Mouse (Mus musculus) megakaryocyte, embryonic 14.5 days (primary cell): ENCODE results near the gene Gm9999. TPM values are rescaled to one million over a fixed set of nuclear protein-coding genes. Genes with fewer than 3 reads are reported as not detected.
A peak's percentile ranks its signal among the peaks of the same experiment; 100 is the strongest.

Source experiments
- H3K27me3 ChIP-seq: replicated peaks from 2 replicates; pipeline ENCODE3; 2012; ENCODE audit warnings: inconsistent platforms
- H3K36me3 ChIP-seq: replicated peaks from 2 replicates; pipeline ENCODE3; 2012; ENCODE audit warnings: low read length, inconsistent platforms, mixed read lengths
- H3K4me1 ChIP-seq: 2 replicates; pipeline ENCODE4 v1.6.1; 2012; ENCODE audit warnings: inconsistent platforms
- H3K4me3 ChIP-seq: replicated peaks from 2 replicates; pipeline ENCODE3; 2012; ENCODE audit warnings: moderate library complexity, mild to moderate bottlenecking, inconsistent platforms
- H3K9me3 ChIP-seq: 2 replicates; pipeline ENCODE4 v1.6.1; 2012; ENCODE audit warnings: inconsistent platforms
- FLI1 ChIP-seq: IDR thresholded peaks from 2 replicates; pipeline ENCODE4 v1.6.1; 2012; ENCODE audit warnings: low read length, inconsistent platforms, mixed read lengths
- GATA1 ChIP-seq: IDR thresholded peaks from 3 replicates; pipeline ENCODE4 v1.6.1; 2012; ENCODE audit warnings: mixed read lengths, low read length, inconsistent platforms, borderline replicate concordance
- polyA plus RNA-seq: library from polyadenylated mRNA; stranded (reverse); fragments of >175 nt; gene quantifications from 2 replicates; pipeline ENCODE4 v1.2.3, GENCODE M21; 2012; ENCODE audit warnings: low replicate concordance; ENCODE audit not compliant: insufficient read depth

Gm9999 gene
- not detected in 2 replicates for polyA plus RNA-seq

DNA sequence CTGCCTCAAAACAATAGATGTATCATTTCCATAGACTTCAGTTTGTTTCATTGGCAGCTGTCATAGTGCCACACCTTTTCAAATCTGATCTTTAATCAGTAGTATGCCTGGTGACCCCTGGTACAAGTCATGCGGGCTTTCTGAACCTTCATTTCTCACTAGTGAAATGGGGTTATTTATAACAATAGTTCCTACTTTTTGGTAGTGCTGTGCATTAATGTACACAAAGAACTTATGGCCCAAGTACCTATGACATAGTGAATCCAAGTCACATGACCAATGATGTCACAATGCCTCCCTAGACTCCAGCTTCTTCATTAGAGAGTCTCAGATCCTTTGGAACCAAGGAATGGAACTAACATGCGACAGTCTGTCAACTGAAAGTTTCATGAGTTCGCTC is at the start of gene Gm9999:
Gm9999 (plus strand) TSS at position 301 of the 400 bp plus-strand sequence.
- Histone ChIP-seq H3K4me1 (peaks cover 23% of the 10 kb centered on the region), H3K36me3 (no peaks in the 10 kb centered on the region), H3K4me3 (no peak within 1 kb of the TSS), H3K27me3 (peaks cover 3% of the 10 kb centered on the region), H3K9me3 (no peaks in the 10 kb centered on the region)
- TF ChIP-seq GATA1 (no peak), FLI1 (no peak)

DNA sequence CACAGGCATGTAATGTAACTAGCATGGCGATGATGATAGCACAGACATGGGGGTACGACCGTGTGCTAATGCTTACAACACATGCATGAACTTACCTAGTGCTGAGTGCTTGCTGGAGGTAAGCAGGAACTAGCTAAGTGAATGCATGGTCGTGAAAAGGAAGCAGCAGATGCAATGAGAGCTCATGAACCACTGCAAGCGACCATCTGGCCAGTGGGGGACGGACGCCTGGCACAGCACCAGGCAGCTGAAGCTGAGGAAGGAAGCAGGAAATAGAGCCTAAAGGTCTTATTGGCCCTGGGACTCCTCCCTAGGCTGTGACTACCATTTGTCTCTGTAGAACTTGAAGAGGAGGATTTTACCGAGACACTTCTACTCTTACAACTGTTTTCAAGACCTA is 48.6 kb upstream of the Gm9999 start:
- TF ChIP-seq FLI1 (no peak), GATA1 (no peak)
- Histone ChIP-seq H3K27me3 (no peaks in the 10 kb centered on the region), H3K36me3 (peaks cover 70% of the 10 kb centered on the region), H3K4me1 (peaks cover 7% of the 10 kb centered on the region), H3K4me3 (peak overlapping the region; percentile 17), H3K9me3 (no peaks in the 10 kb centered on the region)

DNA sequence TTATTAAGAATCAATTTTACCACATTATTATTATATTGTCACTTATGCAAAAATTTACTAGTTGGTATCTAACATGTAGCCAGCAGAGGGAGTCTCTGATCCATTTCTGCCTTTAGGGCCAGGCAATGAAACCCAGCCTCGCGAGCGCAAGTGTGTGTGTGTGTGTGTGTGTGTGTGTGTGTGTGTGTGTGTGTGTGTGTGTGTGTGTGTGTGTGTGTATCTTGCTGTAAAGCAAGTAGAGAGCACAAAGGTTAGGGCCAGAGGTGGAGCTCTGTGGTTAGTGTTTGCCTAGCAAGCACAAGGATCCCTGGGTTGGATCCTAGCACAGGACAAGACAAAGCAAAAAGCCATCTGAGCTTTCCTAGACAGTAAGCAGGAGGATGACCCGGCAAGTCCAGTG is 47.5 kb upstream of the Gm9999 start:
- Histone ChIP-seq H3K36me3 (peaks cover 73% of the 10 kb centered on the region), H3K9me3 (no peaks in the 10 kb centered on the region), H3K4me1 (peaks cover 7% of the 10 kb centered on the region), H3K27me3 (no peaks in the 10 kb centered on the region), H3K4me3 (no peak overlapping the region)
- no peak for TF ChIP-seq GATA1
- TF ChIP-seq FLI1: no peak

DNA sequence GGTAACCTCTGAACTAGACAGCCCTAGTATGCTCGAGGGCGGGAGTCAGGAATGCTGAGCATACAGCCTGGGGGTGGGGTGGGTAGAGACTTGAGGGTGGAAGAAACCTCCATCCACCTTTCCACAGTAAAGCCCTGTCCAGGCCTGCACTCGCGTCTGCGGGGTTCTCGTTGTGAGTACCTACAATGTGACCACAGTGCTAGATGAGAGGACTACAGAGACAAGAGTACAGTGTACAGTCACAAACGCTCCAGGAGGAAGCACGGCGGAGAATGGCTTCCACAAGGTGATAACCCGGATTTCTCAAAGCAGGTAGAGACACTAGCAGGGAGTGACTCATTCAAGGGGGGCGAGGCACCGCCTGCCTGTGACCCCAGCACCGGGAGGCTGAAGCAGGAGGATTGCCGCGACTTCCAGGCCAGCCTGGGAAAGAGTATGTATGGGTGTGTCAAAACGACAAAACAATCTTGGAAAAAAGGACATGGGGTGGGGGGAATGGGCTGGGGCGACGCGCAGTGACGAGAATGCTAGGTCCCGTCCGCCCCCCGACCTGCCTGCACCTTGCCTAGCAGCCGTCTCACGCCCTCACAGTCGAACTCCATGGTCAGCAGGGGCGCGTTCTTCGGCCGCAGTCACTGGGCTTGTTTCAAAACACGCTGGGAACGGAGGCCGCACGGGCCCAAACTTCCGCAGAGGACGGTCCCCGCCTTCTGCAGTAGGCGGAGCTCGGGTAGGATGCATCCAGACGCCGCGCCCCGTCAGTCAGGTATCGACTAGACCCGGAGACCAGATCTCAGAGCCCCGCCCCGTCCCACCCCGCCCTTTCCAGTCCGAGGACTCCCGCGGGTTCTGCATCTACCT is 25.3 kb upstream of the Gm9999 start, which contains the start of gene Uevld:
Uevld (minus strand) TSS at position 697 of the 861 bp plus-strand sequence.
- Histone ChIP-seq H3K4me3 (peak within 1 kb of the TSS; percentile 98), H3K4me1 (peaks cover 49% of the 10 kb centered on the region), H3K27me3 (no peaks in the 10 kb centered on the region), H3K36me3 (peaks cover 32% of the 10 kb centered on the region), H3K9me3 (no peaks in the 10 kb centered on the region)
- TF ChIP-seq GATA1 (no peak), FLI1 (no peak)

DNA sequence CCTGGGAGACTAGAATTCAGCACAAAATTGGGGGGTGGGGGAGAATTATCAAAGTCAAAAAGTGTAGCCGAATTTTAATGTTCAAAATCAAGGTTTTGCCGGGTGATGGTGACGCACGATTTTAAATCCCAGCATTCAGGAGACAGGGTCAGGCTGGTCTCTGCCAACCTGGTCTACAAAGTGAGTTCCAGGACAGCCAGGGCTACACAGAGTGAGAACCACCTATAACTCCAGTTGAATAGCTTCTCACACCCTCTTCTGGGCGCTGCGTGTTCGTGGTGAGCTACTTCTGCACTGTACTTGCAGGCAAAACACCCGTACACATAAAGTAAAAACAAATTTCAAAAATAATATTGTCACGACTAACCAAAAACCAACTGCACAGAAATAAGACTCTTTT is 24.5 kb upstream of the Gm9999 start:
- no peaks in the 10 kb centered on the region for H3K9me3 ChIP-seq
- peaks cover 57% of the 10 kb centered on the region for H3K4me1 ChIP-seq
- H3K4me3 ChIP-seq: peak overlapping the region; percentile 98
- H3K27me3 ChIP-seq: no peaks in the 10 kb centered on the region
- TF ChIP-seq GATA1 (no peak), FLI1 (no peak)
- H3K36me3 ChIP-seq: peaks cover 24% of the 10 kb centered on the region

DNA sequence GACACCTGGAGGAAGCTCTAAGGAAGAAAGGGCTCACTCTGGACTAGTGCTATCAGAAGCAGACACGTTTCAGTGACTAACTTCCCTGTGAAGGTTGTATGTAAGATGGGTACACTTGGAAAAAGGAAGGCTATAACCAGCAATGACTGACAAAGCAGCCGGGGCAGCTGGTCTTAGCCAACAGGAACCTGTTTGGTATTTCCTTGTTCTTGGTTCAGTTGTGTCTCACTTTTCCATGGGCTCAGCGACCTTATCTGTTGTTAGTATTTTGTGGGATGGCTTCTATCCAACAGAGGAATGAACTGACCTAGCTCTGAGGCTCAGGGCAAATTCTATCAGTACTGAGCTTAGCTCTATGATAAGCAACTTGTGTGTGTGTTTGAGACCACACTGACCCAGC is 22.4 kb upstream of the Gm9999 start:
- TF ChIP-seq GATA1: no peak
- no peak for TF ChIP-seq FLI1
- H3K27me3 ChIP-seq: no peaks in the 10 kb centered on the region
- H3K4me3 ChIP-seq: no peak overlapping the region

DNA sequence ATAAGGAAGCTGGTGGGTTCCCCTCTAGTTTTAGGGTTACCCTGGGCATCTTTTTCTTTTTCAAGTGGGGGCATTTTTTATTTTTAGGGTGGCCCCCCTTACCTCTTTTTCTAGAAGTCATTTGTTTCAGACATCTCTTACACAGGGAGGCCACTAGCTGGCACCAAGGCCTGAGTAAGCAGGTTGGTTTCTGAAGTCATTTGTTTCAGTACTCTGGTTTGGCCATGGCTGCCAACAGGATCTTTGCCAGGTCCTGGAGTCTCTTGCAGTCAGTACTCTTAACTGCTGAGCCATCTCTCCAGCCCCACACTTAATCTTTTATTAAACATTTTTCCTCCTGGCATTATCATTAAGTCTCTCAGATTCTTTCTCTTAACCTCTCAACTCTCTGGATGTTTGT is 21.2 kb upstream of the Gm9999 start:
- Histone ChIP-seq H3K9me3 (no peaks in the 10 kb centered on the region), H3K27me3 (no peaks in the 10 kb centered on the region), H3K4me3 (no peak overlapping the region), H3K36me3 (no peaks in the 10 kb centered on the region), H3K4me1 (peaks cover 52% of the 10 kb centered on the region)
- no peak for TF ChIP-seq FLI1
- TF ChIP-seq GATA1: no peak

More for the DNA sequence above, 22.4 kb upstream of the Gm9999 start:
- Histone ChIP-seq H3K9me3 (no peaks in the 10 kb centered on the region), H3K36me3 (peaks cover 5% of the 10 kb centered on the region), H3K4me1 (peaks cover 57% of the 10 kb centered on the region)

DNA sequence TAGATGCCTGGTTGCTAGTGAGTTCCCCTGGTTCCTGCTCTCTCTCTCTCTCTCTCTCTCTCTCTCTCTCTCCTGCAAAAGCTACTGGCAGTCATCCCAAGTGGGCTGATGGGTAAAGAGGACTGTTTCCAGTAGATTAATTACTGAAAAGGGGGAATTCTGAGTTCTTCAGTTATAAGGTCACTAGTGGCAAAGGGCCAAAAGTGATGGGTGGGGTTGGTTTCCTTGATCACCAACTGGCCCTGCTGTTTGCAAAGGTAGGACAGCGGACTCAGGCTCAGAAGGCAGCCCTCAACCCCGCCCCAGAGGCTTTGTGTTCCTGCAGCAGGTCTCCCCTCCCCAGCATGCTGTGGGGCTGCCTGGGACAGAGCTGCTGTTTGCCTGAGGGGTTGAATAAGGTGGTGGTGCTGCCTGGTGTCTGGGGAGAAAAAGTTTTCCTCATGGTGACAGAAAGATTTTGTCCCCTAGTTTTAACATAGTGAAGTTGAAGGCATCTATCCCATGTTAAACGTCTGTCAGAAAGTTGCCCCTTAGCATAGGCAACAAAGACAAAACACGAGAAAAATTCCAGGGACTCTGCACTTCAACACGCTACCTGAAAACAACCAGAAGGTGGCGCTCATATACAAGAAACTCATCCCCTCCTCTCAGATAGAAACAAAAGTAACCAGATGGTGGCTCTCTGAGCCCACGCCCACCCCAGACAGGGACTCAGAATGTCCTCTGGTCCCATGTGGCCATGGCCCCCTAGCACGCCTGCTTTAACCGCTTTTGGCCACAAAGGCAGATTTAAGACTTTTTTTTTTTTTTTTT is 20.4 kb upstream of the Gm9999 start:
- Histone ChIP-seq H3K9me3 (no peaks in the 10 kb centered on the region), H3K4me3 (peak overlapping the region; percentile 82), H3K36me3 (no peaks in the 10 kb centered on the region), H3K27me3 (no peaks in the 10 kb centered on the region), H3K4me1 (peaks cover 43% of the 10 kb centered on the region)
- no peak for TF ChIP-seq FLI1
- no peak for TF ChIP-seq GATA1

DNA sequence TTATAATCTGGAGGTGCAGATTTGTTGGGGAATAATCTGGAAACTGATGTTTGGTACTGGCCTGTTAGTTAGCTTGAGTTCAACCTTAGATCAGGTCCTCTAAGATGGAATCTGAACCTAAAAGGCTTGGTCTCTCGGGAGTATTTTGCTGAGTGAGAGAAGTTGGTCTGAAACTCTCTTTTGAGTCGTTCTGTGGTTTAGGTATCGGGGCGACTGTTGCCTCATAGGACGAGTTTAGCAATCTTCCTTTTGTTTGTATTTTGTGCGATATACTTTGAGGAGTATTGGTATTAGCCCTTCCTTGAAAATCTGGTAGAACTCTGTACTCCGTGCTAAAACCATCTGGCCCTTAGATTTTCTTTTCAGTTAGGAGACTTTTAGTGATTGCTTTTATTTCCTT is 19.3 kb upstream of the Gm9999 start:
- no peaks in the 10 kb centered on the region for H3K9me3 ChIP-seq
- H3K4me3 ChIP-seq: no peak overlapping the region
- H3K27me3 ChIP-seq: no peaks in the 10 kb centered on the region
- no peak for TF ChIP-seq FLI1
- TF ChIP-seq GATA1: no peak
- H3K4me1 ChIP-seq: peaks cover 39% of the 10 kb centered on the region
- H3K36me3 ChIP-seq: no peaks in the 10 kb centered on the region

DNA sequence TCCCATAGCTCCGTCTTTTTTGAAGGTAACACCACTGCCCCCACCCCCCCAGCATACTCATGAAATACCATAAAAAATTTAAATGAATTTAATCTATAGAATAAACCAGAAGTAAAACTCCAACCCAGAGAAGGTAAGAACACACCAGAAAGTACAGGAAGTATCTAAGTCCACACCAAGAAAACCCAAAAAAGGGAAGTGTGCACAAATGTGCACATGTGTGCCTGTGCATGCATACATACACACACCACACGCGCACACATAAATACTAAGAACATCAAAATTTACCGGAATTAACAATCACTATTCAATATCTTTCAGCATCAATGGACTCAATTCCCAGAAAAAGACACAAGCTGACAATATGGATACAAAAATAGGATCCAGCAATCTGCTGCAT is 13.5 kb upstream of the Gm9999 start:
- Histone ChIP-seq H3K9me3 (no peaks in the 10 kb centered on the region), H3K4me3 (no peak overlapping the region), H3K27me3 (peaks cover 6% of the 10 kb centered on the region), H3K4me1 (no peaks in the 10 kb centered on the region), H3K36me3 (no peaks in the 10 kb centered on the region)
- TF ChIP-seq FLI1 (no peak), GATA1 (no peak)
